In genomic region chr4:95558271-95558888, GRCm38 (mm10) we compare ENCODE assay signal across 9 mouse cellular contexts. TPM values are rescaled to one million over a fixed set of nuclear protein-coding genes. Genes with fewer than 3 reads are reported as not detected.
DNase-seq lines count a peak whose midpoint lies in the region; ATAC-seq lines count a peak whose summit lies in the region.
"Had no signal": no experiment of that assay in that cellular context is flagged by ENCODE, and none has a peak within 500 bp of the region (broad histone marks: within the 10 kb centered on the region; RNA-seq: fewer than 3 reads in every experiment).

No protein-coding gene starts in this region.

- no peak overlapping the region for H3K4me3 ChIP-seq in heart, embryonic 11.5 days (ENCODE audit: low read depth, low read length)

- H3K9me3 ChIP-seq in heart, embryonic 11.5 days (replicated peaks; ENCODE audit: control insufficient read depth, low read length) = no peaks in the 10 kb centered on the region
- H3K9me3 ChIP-seq: neural tube, embryonic 12.5 days had no signal

- no peaks in the 10 kb centered on the region; the same call in 1 of the 2 replicates for H3K4me1 ChIP-seq in heart, embryonic 11.5 days (ENCODE audit: control insufficient read depth, insufficient read depth, low read length)

- no peak for ATAC-seq in heart, embryonic 11.5 days (replicated peaks; ENCODE audit: insufficient number of reproducible peaks, low FRiP score, low TSS enrichment)
- no peak for ATAC-seq in CD4-positive, CD25-positive, alpha-beta regulatory T cell, adult 4 months

- 64% methylated on average over 4 of the region's 4 CpGs for WGBS in heart, embryonic 11.5 days (ENCODE audit: insufficient replicate concordance)

- H3K27ac ChIP-seq in heart, embryonic 11.5 days (ENCODE audit: low read depth, low read length) = peak overlapping the region; percentile 24

- DNase-seq in cerebellum, postnatal 10 days = peak; percentile 49 to 53
- DNase-seq in cerebellum, postnatal 36 days = no peak
- DNase-seq in retina, postnatal 1 day = peak; percentile 3
- no peak for DNase-seq in retina, embryonic 14.5 days (ENCODE audit: low spot score)
- DNase-seq in kidney, postnatal 14 days = peak; percentile 65
- peak; percentile 2 for DNase-seq in naive thymus-derived CD4-positive, alpha-beta T cell, adult 2 months (ENCODE audit: low read depth)

- peak overlapping the region; percentile 73; the same call in 1 of the 2 replicates for H3K4me2 ChIP-seq in heart, embryonic 11.5 days

- H3K9ac ChIP-seq in heart, embryonic 11.5 days (ENCODE audit: low read depth, low read length) = no peak overlapping the region

- no peaks in the 10 kb centered on the region for H3K27me3 ChIP-seq in heart, embryonic 11.5 days (ENCODE audit: control insufficient read depth, insufficient read depth, low read length)
- H3K27me3 ChIP-seq: neural tube, embryonic 12.5 days had no signal

- no peaks in the 10 kb centered on the region for H3K36me3 ChIP-seq in heart, embryonic 11.5 days (ENCODE audit: control insufficient read depth, insufficient read depth, low read length)
- H3K36me3 ChIP-seq: neural tube, embryonic 12.5 days had no signal

RNA-seq across cellular contexts. Expression of gene Fggy, which starts 1.1 kb away (rescaled TPM):
- polyA plus RNA-seq in heart, embryonic 11.5 days (2014; fragmentation: Nextera tagmentation; extraction: Ambion mirVana) = 5.0 and 5.9 TPM in 2 replicates
- 1 to 10 TPM; 5.4 to 6.3 TPM for polyA plus RNA-seq in CD4-positive, CD25-positive, alpha-beta regulatory T cell, adult 4 months (2017; shearing (Covaris generic))

Comparison
In these comparisons a context has a peak if more than half of its experiments do, and no peak if none do; other contexts are left out.
1. DNase-seq: peak in cerebellum, postnatal 10 days (2 of 2), retina, postnatal 1 day (single experiment), kidney, postnatal 14 days (single experiment) and naive thymus-derived CD4-positive, alpha-beta T cell, adult 2 months (single experiment); none in cerebellum, postnatal 36 days (0 of 2) and retina, embryonic 14.5 days (single experiment).